Mouse (Mus musculus) thymus, postnatal 0 days (tissue): ENCODE measurements around the gene Slc37a3. TPM values are rescaled to one million over a fixed set of nuclear protein-coding genes. Genes with fewer than 3 reads are reported as not detected.
"Not testable (repeated sequence)": the region's sequence is repeated elsewhere in the genome, so short reads cannot be mapped to it uniquely, and the experiment has no call there.

Source experiments
- DNase-seq: peaks from one replicate; pipeline ENCODE4 v3.0.0-alpha.2; 2015; ENCODE audit warnings: low spot score
- polyA plus RNA-seq: library from polyadenylated mRNA; unstranded; fragments of >200 nt; fragmentation: Nextera tagmentation; extraction: Ambion mirVana; gene quantifications from 2 replicates; pipeline ENCODE4 v1.2.1, GENCODE M21; 2015

The Slc37a3 gene
- polyA plus RNA-seq, 1 experiment from 2014 or later = 32.1 TPM

GRCm38 (mm10) chr6:39379224-39379623, 1.7 kb upstream of the Slc37a3 start:
- peak; percentile 91 for DNase-seq

- DNase-seq = not testable (repeated sequence)
These were observed 823 bp upstream of the Slc37a3 start for GRCm38 (mm10) chr6:39378161-39378835.

DNA sequence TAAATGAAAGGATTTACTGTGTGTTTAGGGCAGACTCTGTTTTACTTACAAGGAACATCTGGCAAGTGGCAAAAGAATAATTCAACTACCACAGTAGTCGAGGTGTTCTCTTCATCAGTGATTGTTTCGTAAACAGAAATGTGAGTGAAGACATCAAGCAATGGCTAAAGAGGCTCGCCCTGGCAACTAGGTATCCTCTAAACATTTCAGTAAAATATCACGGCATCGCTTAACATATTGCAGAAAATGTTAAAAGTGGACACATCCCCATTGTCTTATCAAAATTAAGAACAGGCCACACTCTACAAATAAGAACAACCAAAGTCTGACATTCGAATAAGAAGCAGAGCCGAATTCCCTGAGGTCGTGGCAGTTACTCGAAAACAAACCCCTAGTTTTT, 700 bp downstream of the Slc37a3 start:
- no peak for DNase-seq

DNA sequence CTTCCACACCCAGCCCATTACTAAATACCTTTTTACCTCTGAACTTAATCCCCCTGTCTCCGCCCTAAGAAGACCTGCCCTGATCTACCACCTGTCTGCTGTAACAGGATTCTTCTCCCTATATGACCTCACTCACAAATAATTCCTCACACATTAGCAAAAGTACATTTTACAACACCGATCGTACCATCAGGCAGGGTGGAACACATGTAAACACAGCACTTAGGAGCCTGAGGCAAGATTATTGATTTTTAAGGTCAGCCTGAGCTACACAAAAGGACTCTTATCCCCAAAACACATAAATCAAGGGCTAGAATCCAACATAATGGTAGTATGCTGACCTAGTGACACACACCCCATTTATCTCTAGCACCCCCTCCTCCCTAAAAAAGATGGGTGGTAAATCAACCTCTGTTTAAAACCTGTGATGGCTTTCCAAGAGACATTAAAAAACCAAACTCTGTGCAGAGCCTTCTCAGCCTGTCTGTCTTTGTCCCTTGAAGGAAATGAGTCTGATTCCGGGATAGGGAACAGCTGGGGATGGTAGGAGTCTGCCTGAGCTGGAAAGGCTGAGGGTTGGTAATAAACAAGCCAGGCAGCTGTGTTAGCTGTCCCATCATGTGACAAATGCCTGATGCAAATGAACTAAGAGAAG, 4.0 kb downstream of the Slc37a3 start:
- DNase-seq = no peak

DNA sequence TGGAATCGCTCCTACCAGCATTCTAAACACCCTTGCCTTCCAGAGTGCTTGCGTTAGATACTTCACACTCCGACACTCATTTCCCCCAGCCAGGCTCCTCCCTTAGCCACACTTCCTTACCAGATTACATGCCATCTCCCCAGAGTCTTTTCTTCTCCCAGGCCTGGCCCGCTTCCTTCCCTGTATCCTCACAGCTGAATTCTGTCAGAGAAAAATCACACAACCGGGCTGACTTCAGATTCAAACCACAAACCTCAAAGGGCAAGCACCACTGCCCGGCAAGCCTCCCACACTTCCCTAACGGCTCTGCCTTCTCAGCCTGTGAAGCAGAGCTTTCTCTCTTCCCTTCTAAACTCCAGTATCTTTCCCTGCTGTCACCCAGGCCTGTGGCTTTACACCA, 4.7 kb downstream of the Slc37a3 start:
- no peak for DNase-seq

DNA sequence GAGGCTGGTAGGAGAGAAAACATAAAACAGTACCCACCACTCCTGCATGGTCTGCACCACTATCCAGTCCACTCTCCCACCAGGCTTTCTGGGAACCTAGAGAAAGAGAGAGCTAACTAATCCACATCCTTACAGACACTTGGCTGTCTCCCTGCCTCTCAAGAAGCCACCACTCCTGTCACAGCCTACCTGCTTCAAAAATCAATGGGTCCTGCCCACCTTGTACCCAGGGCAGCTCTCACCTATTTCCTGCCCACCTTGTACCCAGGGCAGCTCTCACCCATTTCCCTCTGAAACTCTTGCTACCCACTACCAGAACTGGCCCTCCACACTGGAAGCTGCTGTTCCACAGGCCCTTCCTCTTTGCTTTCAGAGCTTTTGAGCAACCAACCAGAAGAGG, 5.4 kb downstream of the Slc37a3 start:
- DNase-seq = no peak

DNA sequence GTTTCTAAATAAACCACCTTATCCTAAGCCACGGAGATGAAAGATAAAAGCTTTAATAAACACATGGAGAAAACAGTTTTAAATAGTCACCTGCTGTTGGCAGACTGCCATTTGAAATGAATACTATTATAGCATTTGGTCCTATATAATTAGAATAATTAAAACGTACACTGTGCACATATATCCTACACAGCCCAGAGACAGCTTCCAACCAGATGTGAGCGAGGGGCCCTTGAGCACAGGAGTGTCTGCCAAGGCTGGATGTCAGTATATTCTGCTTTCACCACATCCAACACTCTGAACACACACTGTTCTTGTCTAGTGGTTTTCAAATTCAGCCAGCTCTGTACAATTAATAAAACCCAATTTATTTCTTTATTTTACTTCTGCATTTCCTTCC, 7.8 kb downstream of the Slc37a3 start:
- no peak for DNase-seq

DNA sequence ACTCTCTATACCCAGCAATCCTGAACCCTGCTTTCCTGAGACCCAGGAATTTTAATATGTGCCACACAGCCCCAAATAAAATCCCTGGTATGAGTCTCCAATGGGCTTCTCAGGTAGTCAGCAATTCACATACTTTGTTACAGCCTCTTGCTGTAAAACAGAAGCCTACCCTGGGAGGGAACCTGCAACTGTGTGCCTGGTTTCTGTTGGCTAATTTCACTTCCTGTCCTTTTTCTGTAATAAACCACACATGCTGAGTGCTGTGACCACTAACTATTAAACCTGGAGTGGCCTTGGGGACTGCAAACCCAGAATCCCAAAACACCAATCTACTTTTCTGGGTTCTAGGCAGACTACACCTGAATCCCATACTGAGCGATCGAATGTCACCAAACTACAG, 14.8 kb downstream of the Slc37a3 start:
- no peak for DNase-seq

GRCm38 (mm10) chr6:39359207-39359606, 18.3 kb downstream of the Slc37a3 start:
- not testable (repeated sequence) for DNase-seq

- no peak for DNase-seq
These were observed 28.5 kb downstream of the Slc37a3 start for GRCm38 (mm10) chr6:39348946-39349345.

DNA sequence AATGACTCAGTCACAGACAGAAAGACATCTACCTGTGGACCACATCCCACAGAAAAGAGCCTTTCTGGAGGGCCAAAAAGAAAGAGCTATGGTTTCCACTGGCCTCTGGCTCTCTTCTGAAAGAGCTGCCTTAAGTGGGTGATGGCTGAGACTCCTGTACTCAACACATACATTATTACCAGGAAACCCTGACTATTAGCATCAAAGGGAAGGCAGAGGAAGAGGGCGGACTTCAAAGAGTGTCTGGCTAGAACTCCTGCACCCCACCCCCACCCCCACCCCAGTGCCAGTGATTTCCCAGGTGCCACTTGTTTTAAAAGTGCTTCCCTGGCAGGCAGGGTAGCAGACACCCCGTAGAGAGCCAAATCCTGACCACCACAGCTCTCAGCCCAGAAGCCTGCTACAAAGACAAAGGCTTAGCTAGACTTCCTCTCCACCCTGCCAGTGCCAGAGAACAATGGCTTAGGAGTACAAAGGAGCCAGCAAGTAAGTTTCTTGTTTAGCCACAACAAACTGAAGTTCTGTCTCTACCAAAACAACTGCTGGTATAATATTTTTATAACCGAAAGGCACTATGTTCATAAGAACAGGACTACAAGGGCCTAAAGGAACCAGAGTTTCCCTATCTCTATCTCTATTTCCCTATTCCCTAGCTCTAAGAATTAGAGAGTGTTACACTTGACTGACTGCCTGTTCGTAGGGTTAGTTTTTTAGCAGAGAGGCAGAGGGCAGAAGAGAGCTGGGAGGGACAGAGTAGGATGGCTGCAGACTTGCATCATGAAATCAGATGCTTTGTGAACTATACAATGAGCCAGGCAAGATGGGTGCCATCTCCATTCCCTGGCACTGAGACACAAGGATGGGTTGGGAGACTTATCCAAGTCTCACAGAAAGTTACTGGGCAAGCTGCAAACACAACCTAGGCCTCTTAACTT, 29.3 kb downstream of the Slc37a3 start:
- peak; percentile 54 for DNase-seq

DNA sequence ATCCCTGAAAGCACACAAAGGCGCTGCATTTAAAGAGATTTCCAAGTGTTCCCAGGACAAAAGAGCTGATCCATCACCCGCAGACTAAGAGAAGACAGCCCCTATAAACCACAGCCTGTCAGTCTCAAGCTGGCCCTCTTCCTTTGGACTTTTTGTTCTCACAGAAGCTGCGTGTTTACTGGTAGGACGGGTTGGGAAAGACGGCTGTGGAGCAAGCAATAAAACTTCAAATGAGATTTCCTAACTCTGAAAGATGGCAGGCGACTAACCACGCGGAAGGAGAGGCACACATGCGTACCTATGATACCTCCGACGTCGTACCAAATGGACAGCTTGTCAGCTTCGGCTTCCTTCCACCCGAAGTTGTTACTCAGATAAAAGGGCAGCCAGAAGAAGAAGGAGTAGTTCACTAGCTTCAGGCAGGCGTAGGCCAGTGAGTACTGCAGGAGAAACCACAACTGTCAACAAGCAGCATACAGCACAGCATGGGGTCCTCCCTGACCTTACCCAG, 30.4 kb downstream of the Slc37a3 start:
- DNase-seq = peak; percentile 19

DNA sequence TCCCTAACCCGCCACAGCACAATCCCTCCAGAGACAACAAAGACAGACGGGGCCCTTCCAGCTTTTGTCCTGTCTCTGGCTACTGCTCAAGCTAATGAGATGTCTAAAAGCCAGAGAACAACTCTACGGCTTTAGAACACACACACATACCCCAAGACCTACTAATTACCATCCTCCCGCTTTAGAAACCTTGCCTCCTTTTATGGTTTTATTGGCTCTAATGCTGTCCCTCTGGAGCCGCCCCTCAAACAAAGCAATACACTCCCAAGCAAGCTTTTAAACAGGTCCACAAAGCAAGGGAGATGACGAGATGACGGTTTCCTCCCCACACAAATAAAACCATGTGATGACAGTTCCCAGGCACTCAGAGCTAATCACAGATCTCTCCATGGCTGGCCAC, 32.0 kb downstream of the Slc37a3 start:
- no peak for DNase-seq

GRCm38 (mm10) chr6:39344020-39344419, 33.5 kb downstream of the Slc37a3 start:
- DNase-seq = peak; percentile 83

- no peak for DNase-seq
These were observed 35.7 kb downstream of the Slc37a3 start for GRCm38 (mm10) chr6:39341798-39342197.

DNA sequence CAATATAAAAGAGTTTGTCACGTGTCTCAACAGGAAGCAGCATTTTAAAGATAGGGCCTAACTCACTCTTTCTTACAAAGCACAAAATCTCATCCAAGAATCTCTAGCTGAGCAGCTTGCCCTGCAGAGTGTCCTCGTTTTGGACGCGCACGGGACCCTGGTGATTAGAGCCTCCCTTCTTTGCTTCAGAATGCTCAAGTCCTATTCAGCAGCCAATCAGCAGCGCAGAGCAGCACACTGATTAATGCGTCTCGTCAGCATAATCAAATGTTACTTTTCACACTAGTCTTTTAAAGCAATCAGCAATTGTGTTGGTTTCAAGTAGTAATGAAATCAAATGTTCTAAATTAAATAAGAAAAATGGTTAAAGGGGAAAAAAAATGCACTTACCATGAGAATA, 39.1 kb downstream of the Slc37a3 start:
- no peak for DNase-seq

DNA sequence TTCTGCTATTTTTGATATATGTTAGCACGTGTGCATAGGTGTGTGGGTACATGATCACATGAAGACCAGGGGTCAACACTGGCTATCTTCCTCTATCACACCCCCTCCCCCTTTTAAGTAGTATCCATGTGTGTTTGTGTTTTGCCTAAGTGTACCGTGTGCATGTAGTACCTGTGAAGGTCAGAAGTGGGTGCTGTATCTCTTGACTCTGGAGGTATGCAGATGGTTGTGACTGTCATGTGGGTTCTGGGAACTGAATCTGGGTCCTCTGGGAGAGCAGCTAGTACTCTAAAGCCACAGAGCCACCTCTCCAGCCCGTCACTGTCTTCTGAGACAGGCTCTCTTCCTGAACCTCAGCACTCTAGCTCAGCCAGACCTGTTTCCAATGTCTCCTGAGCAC, 42.6 kb downstream of the Slc37a3 start:
- no peak for DNase-seq

DNA sequence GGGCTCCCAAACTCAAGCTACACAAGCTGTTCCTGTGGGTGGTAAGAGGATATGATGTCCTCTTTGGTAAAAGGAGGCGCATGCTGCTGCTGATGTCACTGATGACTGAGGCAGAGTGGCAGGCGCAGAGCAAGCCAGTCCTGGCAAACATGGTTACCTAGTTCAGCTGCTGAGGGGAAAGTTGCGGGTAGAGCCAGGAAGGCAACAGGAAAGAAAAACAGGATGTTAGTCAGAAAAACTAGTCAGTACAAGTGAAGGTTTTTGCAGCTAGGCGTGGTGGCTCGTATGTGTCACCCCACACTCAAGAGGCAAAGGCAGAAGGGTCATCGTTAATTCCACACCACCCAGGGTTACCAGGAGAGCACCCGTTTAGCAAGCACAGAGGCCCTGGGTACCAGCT, 43.3 kb downstream of the Slc37a3 start:
- DNase-seq = peak; percentile 17

GRCm38 (mm10) chr6:39331998-39332700, 45.3 kb downstream of the Slc37a3 start:
- DNase-seq = no peak

DNA sequence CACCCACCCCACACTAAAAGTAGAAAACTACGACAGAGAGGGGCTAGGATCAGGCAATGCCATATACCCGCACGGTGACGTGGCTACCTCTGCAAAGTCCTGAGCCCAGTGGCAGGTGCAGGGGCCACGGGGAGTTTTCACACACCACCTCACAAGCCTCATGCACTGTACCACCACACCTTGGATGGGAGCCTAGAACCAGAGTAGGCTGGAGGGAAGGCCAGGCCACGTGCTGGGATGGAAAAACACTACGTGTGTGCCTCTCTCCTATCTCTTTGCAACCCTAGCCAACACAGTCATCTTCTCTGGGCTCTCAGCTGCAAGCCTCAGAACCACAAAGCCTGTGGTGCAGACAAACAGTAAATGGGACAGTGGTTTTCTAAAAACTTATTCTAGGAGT, 46.5 kb downstream of the Slc37a3 start:
- DNase-seq = no peak

- no peak for DNase-seq
These were observed 57.2 kb downstream of the Slc37a3 start for GRCm38 (mm10) chr6:39320286-39320685.
